Mouse (Mus musculus) thymus, postnatal 36 days (tissue): ENCODE measurements at regions not wholly inside any gene's neighbourhood (a gene's known extent, or its start where the extent isn't known, plus 50 kb on each side); places are given as distances from the start of the nearest gene placed in this dataset.

ENCODE experiments used
- DNase-seq, 2 experiments: peaks; one replicate each; pipeline ENCODE4 v3.0.0; 2022; ENCODE audit warnings: mixed read lengths in 2 of 2

GRCm38 (mm10) chr7:136457867-136458448 lies 436.5 kb upstream of the Mgmt start:
- DNase-seq = no peak

- no peak for DNase-seq
Measured at GRCm38 (mm10) chr7:136477135-136477534, 417.3 kb upstream of the Mgmt start.

- no peak for DNase-seq
Measured at GRCm38 (mm10) chr7:136480641-136481202, 413.7 kb upstream of the Mgmt start.

GRCm38 (mm10) chr7:136483237-136483636 lies 411.2 kb upstream of the Mgmt start:
- no peak for DNase-seq

- DNase-seq = no peak
Measured at GRCm38 (mm10) chr7:136487556-136487955, 406.9 kb upstream of the Mgmt start.

GRCm38 (mm10) chr7:136494862-136495261 lies 399.6 kb upstream of the Mgmt start:
- DNase-seq = no peak

- no peak for DNase-seq
Measured at GRCm38 (mm10) chr7:136496335-136497242, 397.8 kb upstream of the Mgmt start.

- no peak for DNase-seq
Measured at GRCm38 (mm10) chr7:136500059-136500458, 394.4 kb upstream of the Mgmt start.

- DNase-seq = no peak
Measured at GRCm38 (mm10) chr7:136501094-136501493, 393.3 kb upstream of the Mgmt start.

- no peak for DNase-seq
Measured at GRCm38 (mm10) chr7:136501855-136502847, 392.3 kb upstream of the Mgmt start.

GRCm38 (mm10) chr7:136511389-136511788 lies 383.0 kb upstream of the Mgmt start:
- DNase-seq = no peak

- no peak for DNase-seq
Measured at GRCm38 (mm10) chr7:136515376-136515775, 379.0 kb upstream of the Mgmt start.

GRCm38 (mm10) chr7:136525821-136526220 lies 368.6 kb upstream of the Mgmt start:
- no peak for DNase-seq

- no peak for DNase-seq
Measured at GRCm38 (mm10) chr7:136530006-136530785, 364.2 kb upstream of the Mgmt start.

- DNase-seq = no peak
Measured at GRCm38 (mm10) chr7:136531301-136531700, 363.1 kb upstream of the Mgmt start.

- DNase-seq = no peak
Measured at GRCm38 (mm10) chr7:136541876-136542655, 352.3 kb upstream of the Mgmt start.

- no peak for DNase-seq
Measured at GRCm38 (mm10) chr7:136542896-136543295, 351.5 kb upstream of the Mgmt start.

- DNase-seq = no peak
Measured at GRCm38 (mm10) chr7:136547837-136548236, 346.6 kb upstream of the Mgmt start.

- no peak for DNase-seq
Measured at GRCm38 (mm10) chr7:136556436-136556835, 338.0 kb upstream of the Mgmt start.

- DNase-seq = no peak
Measured at GRCm38 (mm10) chr7:136559536-136559935, 334.9 kb upstream of the Mgmt start.

- DNase-seq = no peak
Measured at GRCm38 (mm10) chr7:136570911-136571310, 323.5 kb upstream of the Mgmt start.
